In genomic region chr7:64392819-64393151, GRCm38 (mm10) we compare ENCODE assay signal across 8 mouse cellular contexts. TPM values are rescaled to one million over a fixed set of nuclear protein-coding genes. Genes with fewer than 3 reads are reported as not detected.
A peak's percentile ranks its signal among the peaks of the same experiment; 100 is the strongest.
DNase-seq lines count a peak whose midpoint lies in the region; ATAC-seq and TF ChIP-seq lines count a peak whose summit lies in the region.

No protein-coding gene starts in this region.

- TF ChIP-seq CTCF in heart, adult 2 months (IDR thresholded peaks at IDR 0.05): no peak
- no peak for TF ChIP-seq CTCF in C2C12 (IDR thresholded peaks at IDR 0.05; ENCODE audit: control insufficient read depth, insufficient read depth, insufficient read length)

- under 1% methylated on average over 15 of the region's 15 CpGs for WGBS in heart, adult 2 months
- 2% methylated on average over 15 of the region's 15 CpGs for WGBS in forebrain, embryonic 13.5 days
- 2% methylated on average over 15 of the region's 15 CpGs for WGBS in liver, embryonic 13.5 days (ENCODE audit: insufficient replicate concordance)

- peak overlapping the region; percentile 88 for H3K27ac ChIP-seq in heart, adult 2 months
- peak overlapping the region; percentile 37 for H3K27ac ChIP-seq in forebrain, embryonic 13.5 days
- peak overlapping the region; percentile 71; the same call in 1 of the 2 replicates for H3K27ac ChIP-seq in liver, embryonic 13.5 days

- no peak for ATAC-seq in forebrain, embryonic 13.5 days
- no peak for ATAC-seq in liver, embryonic 13.5 days (ENCODE audit: low read depth)

- intact Hi-C loops in heart, adult 2 months (cut with DNase I): loop anchor here (1.0 to 2.0 kb wide), 2 partner anchors 18 to 106 kb away; partner anchors contain the start of genes Fan1 and Mtmr10

- peak overlapping the region; percentile 85 for H3K9ac ChIP-seq in heart, adult 2 months (ENCODE audit: low read depth, low read length)
- peak overlapping the region; percentile 79 for H3K9ac ChIP-seq in forebrain, embryonic 13.5 days
- H3K9ac ChIP-seq in liver, embryonic 13.5 days: peak overlapping the region; percentile 89

- peaks cover 26% of the 10 kb centered on the region for H3K79me3 ChIP-seq in C2C12 (ENCODE audit: low read depth)

- H3K4me1 ChIP-seq in heart, adult 2 months (ENCODE audit: control insufficient read depth, insufficient read depth, low read length): peaks cover 2% of the 10 kb centered on the region; the same call in 1 of the 2 replicates
- H3K4me1 ChIP-seq in forebrain, embryonic 13.5 days: peaks cover 19% of the 10 kb centered on the region
- peaks cover 25% of the 10 kb centered on the region for H3K4me1 ChIP-seq in liver, embryonic 13.5 days (replicated peaks)

- peak overlapping the region; percentile 74 for H3K4me3 ChIP-seq in heart, adult 2 months
- H3K4me3 ChIP-seq in C2C12 (ENCODE audit: insufficient read depth, poor library complexity, severe bottlenecking): peak overlapping the region; percentile 37
- H3K4me3 ChIP-seq in forebrain, embryonic 13.5 days: peak overlapping the region; percentile 78
- H3K4me3 ChIP-seq in liver, embryonic 13.5 days (replicated peaks): peak overlapping the region; percentile 84

- no peaks in the 10 kb centered on the region for H3K79me2 ChIP-seq in heart, adult 2 months (replicated peaks; ENCODE audit: control insufficient read depth, insufficient read depth, low read length)
- H3K79me2 ChIP-seq in C2C12 (ENCODE audit: control insufficient read depth, insufficient read depth): peaks cover 39% of the 10 kb centered on the region

- H3K9me3 ChIP-seq in forebrain, embryonic 13.5 days (replicated peaks): no peaks in the 10 kb centered on the region
- H3K9me3 ChIP-seq in liver, embryonic 13.5 days (replicated peaks): no peaks in the 10 kb centered on the region

- H3ac ChIP-seq in C2C12 (ENCODE audit: control insufficient read depth, insufficient read length, low read depth): peak overlapping the region; percentile 80

- DNase-seq in heart, adult 2 months: no peak
- DNase-seq in heart, adult 8-10 months (ENCODE audit: low spot score): no peak
- DNase-seq in liver, embryonic 13.5 days: no peak
- no peak for DNase-seq in layer of hippocampus, adult 9-11 months
- no peak for DNase-seq in urinary bladder, postnatal 4 days (ENCODE audit: low spot score in 2 of 2)
- DNase-seq in spleen, postnatal 14 days (ENCODE audit: low spot score in 2 of 2): no peak

- no peak for TF ChIP-seq POLR2A in heart, adult 2 months (IDR thresholded peaks at IDR 0.05; ENCODE audit: insufficient read depth, low read depth, low read length)

- no peaks in the 10 kb centered on the region for H3K27me3 ChIP-seq in heart, adult 2 months (ENCODE audit: control insufficient read depth, insufficient read depth, low read length)
- no peaks in the 10 kb centered on the region for H3K27me3 ChIP-seq in C2C12 (ENCODE audit: control insufficient read depth, insufficient read depth, insufficient read length)
- H3K27me3 ChIP-seq in forebrain, embryonic 13.5 days: no peaks in the 10 kb centered on the region
- no peaks in the 10 kb centered on the region for H3K27me3 ChIP-seq in liver, embryonic 13.5 days

- H3K4me2 ChIP-seq in forebrain, embryonic 13.5 days: peak overlapping the region; percentile 99
- H3K4me2 ChIP-seq in liver, embryonic 13.5 days: peak overlapping the region; percentile 83

- TF ChIP-seq EP300 in heart, adult 2 months (IDR thresholded peaks at IDR 0.05; ENCODE audit: insufficient read depth, low read depth, low read length): no peak

- H3K36me3 ChIP-seq in heart, adult 2 months (ENCODE audit: control insufficient read depth, insufficient read depth, low read length): peaks cover 2% of the 10 kb centered on the region; the same call in 1 of the 2 replicates
- H3K36me3 ChIP-seq in C2C12 (ENCODE audit: control insufficient read depth, insufficient read depth): peaks cover 20% of the 10 kb centered on the region
- peaks cover 20% of the 10 kb centered on the region for H3K36me3 ChIP-seq in forebrain, embryonic 13.5 days (ENCODE audit: poor library complexity, severe bottlenecking)
- peaks cover 20% of the 10 kb centered on the region for H3K36me3 ChIP-seq in liver, embryonic 13.5 days

TF ChIP-seq in C2C12, 6 proteins besides CTCF, POLR2A, EP300 and RAD21:
- TF ChIP-seq USF1 (IDR thresholded peaks at IDR 0.05; ENCODE audit: low read depth) (no peak), MYOD1 (IDR thresholded peaks at IDR 0.05; ENCODE audit: control insufficient read depth, insufficient read length, low read depth) (no peak), MYOG (IDR thresholded peaks at IDR 0.05; ENCODE audit: control insufficient read depth, extremely low read depth, insufficient read length) (no peak), CEBPB (IDR thresholded peaks at IDR 0.05; ENCODE audit: low read depth) (no peak), FOSL1 (IDR thresholded peaks at IDR 0.05; ENCODE audit: insufficient read depth, low read length, poor library complexity, severe bottlenecking) (no peak), MAX (IDR thresholded peaks at IDR 0.05) (no peak)

RNA-seq across cellular contexts. Expression of gene Mcee, which starts 0.4 kb away (rescaled TPM):
- 100 to 1,000 TPM; 169 to 198 TPM for total RNA-seq in heart, adult 2 months (2021)
- polyA plus RNA-seq in heart, adult 2 months (2012; rRNA removed): 92.4 and 134 TPM in 2 replicates
- 100 to 1,000 TPM; 186 to 213 (median 202) TPM for total RNA-seq in heart, adult 8-10 months (2022)
- polyA plus RNA-seq in C2C12 (2012; fragmentation: generic; extraction: Trizol): 6.9 TPM
- 39.1 and 44.9 TPM in 2 replicates for polyA plus RNA-seq in forebrain, embryonic 13.5 days (2015; fragmentation: Nextera tagmentation; extraction: Ambion mirVana)
- polyA plus RNA-seq in liver, embryonic 13.5 days (2015; fragmentation: Nextera tagmentation; extraction: Ambion mirVana): 42.3 and 45.1 TPM in 2 replicates

RNA-seq across cellular contexts. Expression of gene Mphosph10, which starts 0.7 kb away (rescaled TPM):
- total RNA-seq in heart, adult 2 months (2021): 10 to 100 TPM; 10.8 to 15.3 TPM
- polyA plus RNA-seq in heart, adult 2 months (2012; rRNA removed): 0.66 and 2.0 TPM in 2 replicates
- total RNA-seq in heart, adult 8-10 months (2022): 10 to 100 TPM; 13.0 to 15.5 (median 15.1) TPM
- polyA plus RNA-seq in C2C12 (2012; fragmentation: generic; extraction: Trizol): 9.3 TPM
- polyA plus RNA-seq in forebrain, embryonic 13.5 days (2015; fragmentation: Nextera tagmentation; extraction: Ambion mirVana): 38.0 and 39.3 TPM in 2 replicates
- 36.2 and 49.6 TPM in 2 replicates for polyA plus RNA-seq in liver, embryonic 13.5 days (2015; fragmentation: Nextera tagmentation; extraction: Ambion mirVana)

RNA-seq across cellular contexts. Expression of gene Fan1, which starts 18.9 kb away (rescaled TPM):
- 1 to 10 TPM; 8.2 to 9.6 TPM for total RNA-seq in heart, adult 2 months (2021)
- polyA plus RNA-seq in heart, adult 2 months (2012; rRNA removed): 2.1 and 4.3 TPM in 2 replicates
- total RNA-seq in heart, adult 8-10 months (2022): 10 to 100 TPM in 3 of 4 experiments, 1 to 10 TPM in 1; 9.9 to 12.5 (median 10.9) TPM
- polyA plus RNA-seq in C2C12 (2012; fragmentation: generic; extraction: Trizol): 1.6 TPM
- 8.6 and 9.1 TPM in 2 replicates for polyA plus RNA-seq in forebrain, embryonic 13.5 days (2015; fragmentation: Nextera tagmentation; extraction: Ambion mirVana)
- polyA plus RNA-seq in liver, embryonic 13.5 days (2015; fragmentation: Nextera tagmentation; extraction: Ambion mirVana): 1.5 and 1.9 TPM in 2 replicates

Comparison
In these comparisons a context has a peak if more than half of its experiments do, and no peak if none do; other contexts are left out.
1. H3K27ac ChIP-seq: peak in every context shown above with its lines; median percentile 88 in heart, adult 2 months; 71 in liver, embryonic 13.5 days; 37 in forebrain, embryonic 13.5 days.